Mouse (Mus musculus) intestine, postnatal 0 days (tissue): Measurements from ENCODE around the gene Magi1. TPM values are rescaled to one million over a fixed set of nuclear protein-coding genes. Genes with fewer than 3 reads are reported as not detected.

Source experiments
- ATAC-seq: fragments of 200-750 bp; cut with Nextera tagmentation; 2 replicates; pipeline ENCODE4 v1.8.0; 2017; ENCODE audit warnings: mild to moderate bottlenecking, moderate TSS enrichment, moderate library complexity
- H3K27ac ChIP-seq: fragments of 300-500 bp; sonication (generic); 2 replicates; pipeline ENCODE4 v1.5.1; 2014; ENCODE audit warnings: mild to moderate bottlenecking, low read depth, low read length, moderate library complexity
- H3K27me3 ChIP-seq: fragments of 300-500 bp; sonication (generic); replicated peaks from 2 replicates; pipeline ENCODE4 v1.6.1; 2014; ENCODE audit warnings: low read length, mixed read lengths; ENCODE audit not compliant: control insufficient read depth, insufficient read depth
- H3K36me3 ChIP-seq: fragments of 300-500 bp; sonication (generic); 2 replicates; pipeline ENCODE4 v1.6.1; 2014; ENCODE audit warnings: mild to moderate bottlenecking, moderate library complexity; ENCODE audit not compliant: control insufficient read depth, insufficient read depth
- H3K4me1 ChIP-seq: fragments of 300-500 bp; sonication (generic); replicated peaks from 2 replicates; pipeline ENCODE4 v1.6.1; 2014; ENCODE audit warnings: antibody characterized with exemption, low read length, mixed read lengths; ENCODE audit not compliant: control insufficient read depth, insufficient read depth
- H3K4me2 ChIP-seq: fragments of 300-500 bp; sonication (generic); replicated peaks from 2 replicates; pipeline ENCODE4 v1.6.1; 2014; ENCODE audit warnings: low read depth, mild to moderate bottlenecking, moderate library complexity
- H3K4me3 ChIP-seq: fragments of 300-500 bp; sonication (generic); 2 replicates; pipeline ENCODE4 v1.5.1; 2014; ENCODE audit warnings: low read depth, low read length
- H3K9ac ChIP-seq: fragments of 300-500 bp; sonication (generic); 2 replicates; pipeline ENCODE4 v1.6.1; 2014; ENCODE audit warnings: mild to moderate bottlenecking, low read depth, low read length
- H3K9me3 ChIP-seq: fragments of 300-500 bp; sonication (generic); 2 replicates; pipeline ENCODE4 v1.6.1; 2016; ENCODE audit warnings: mixed run types; ENCODE audit not compliant: control insufficient read depth
- CTCF ChIP-seq: sonication (generic); IDR thresholded peaks from 2 replicates; pipeline ENCODE4 v1.5.1; 2016; ENCODE audit warnings: low read depth, mild to moderate bottlenecking, control low read depth, antibody characterized with exemption, moderate library complexity
- WGBS: fragments of 180-500 bp; shearing (Covaris S2); extraction: QIAGEN DNeasy Blood & Tissue Kit; methylation state at CpG from one replicate; pipeline ENCODE4 v1.1.7; 2014; 5-methylcytosine and 5-hydroxymethylcytosine counted together
- polyA plus RNA-seq: library from polyadenylated mRNA; unstranded; fragments of >200 nt; fragmentation: Nextera tagmentation; extraction: Ambion mirVana; gene quantifications from 2 replicates; pipeline ENCODE4 v1.2.1, GENCODE M21; 2015

The Magi1 gene
- polyA plus RNA-seq, 1 experiment from 2014 or later: 4.2 TPM

DNA sequence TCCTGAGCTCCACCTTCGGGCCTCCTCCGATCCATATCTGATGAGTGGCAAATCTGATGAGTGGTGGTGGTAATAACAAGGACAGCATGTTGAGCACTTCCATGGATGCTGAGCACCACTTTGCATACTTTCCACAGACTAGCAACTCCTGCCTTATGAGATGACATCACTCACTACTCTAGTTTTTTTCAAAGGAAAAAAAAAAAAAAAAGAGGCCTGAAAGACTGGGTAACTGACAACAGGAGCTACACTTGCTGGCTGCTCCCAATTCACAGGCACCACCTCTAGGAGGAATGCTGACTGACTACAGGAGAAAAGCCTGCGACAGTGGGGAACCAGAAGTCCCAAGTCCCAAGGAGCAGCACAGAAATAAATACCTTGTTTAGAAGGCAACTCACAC lies 52.8 kb downstream of the Magi1 start:
- Histone ChIP-seq H3K27me3 (no peaks in the 10 kb centered on the region), H3K27ac (peak overlapping the region; percentile 64; the same call in 1 of the 2 replicates), H3K4me2 (peak overlapping the region; percentile 48), H3K4me1 (peaks cover 11% of the 10 kb centered on the region), H3K9me3 (no peaks in the 10 kb centered on the region), H3K4me3 (no peak overlapping the region), H3K9ac (no peak overlapping the region), H3K36me3 (no peaks in the 10 kb centered on the region)
- peak; percentile 42; the same call in 1 of the 2 replicates for ATAC-seq
- TF ChIP-seq CTCF: no peak
- 25% methylated on average over 3 of the region's 3 CpGs for WGBS

DNA sequence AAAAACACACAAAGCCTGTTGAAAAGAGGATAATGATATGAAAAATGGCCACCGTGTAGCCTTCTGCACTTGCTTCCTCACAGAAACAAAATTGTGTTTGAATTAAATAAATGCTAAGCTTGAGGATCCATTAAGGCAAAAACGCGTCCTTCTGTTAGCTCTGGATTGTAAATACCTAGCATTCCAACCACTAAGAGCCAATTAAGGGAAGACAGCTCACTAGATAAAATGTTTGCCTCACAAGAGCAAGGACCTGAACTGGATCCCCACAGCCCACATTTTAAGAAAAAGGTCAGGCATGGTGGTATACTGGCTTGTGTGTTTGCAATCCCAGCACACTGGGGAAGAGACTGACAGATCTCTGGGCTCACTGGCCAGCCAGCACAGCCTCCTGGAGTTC lies 53.6 kb downstream of the Magi1 start:
- 22% methylated on average over 3 of the region's 3 CpGs for WGBS
- H3K4me1 ChIP-seq: peaks cover 11% of the 10 kb centered on the region
- no peak for ATAC-seq

DNA sequence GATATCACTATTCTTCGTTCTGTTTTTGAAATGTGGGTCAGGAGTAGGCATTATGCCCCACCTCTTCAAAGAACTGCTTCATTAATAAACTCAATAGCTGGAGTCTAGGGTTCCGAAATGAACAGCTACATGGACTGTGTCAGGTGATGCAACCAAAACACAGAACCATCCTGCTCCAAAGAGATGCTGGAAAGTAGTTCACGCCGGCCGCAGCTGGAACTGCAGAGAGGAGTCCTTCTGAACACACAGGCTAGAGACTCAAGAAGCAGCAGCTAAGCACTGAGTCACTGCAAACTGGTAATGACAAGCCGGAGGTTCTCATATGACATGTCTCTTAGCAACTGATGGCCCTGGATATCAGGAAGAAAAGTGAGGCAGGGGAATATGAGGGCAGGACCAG lies 57.5 kb downstream of the Magi1 start:
- no peak for ATAC-seq
- H3K27me3 ChIP-seq: no peaks in the 10 kb centered on the region
- 56% methylated on average over 6 of the region's 6 CpGs for WGBS
- peaks cover 11% of the 10 kb centered on the region; the same call in 1 of the 2 replicates for H3K4me1 ChIP-seq
- no peak for TF ChIP-seq CTCF
- no peak overlapping the region for H3K9ac ChIP-seq
- no peaks in the 10 kb centered on the region for H3K9me3 ChIP-seq
- H3K4me2 ChIP-seq: no peak overlapping the region
- H3K27ac ChIP-seq: no peak overlapping the region
- H3K36me3 ChIP-seq: no peaks in the 10 kb centered on the region
- H3K4me3 ChIP-seq: no peak overlapping the region

More for the DNA sequence above, 53.6 kb downstream of the Magi1 start:
- H3K27me3 ChIP-seq: no peaks in the 10 kb centered on the region
- no peaks in the 10 kb centered on the region for H3K9me3 ChIP-seq
- no peak overlapping the region for H3K4me2 ChIP-seq
- H3K4me3 ChIP-seq: no peak overlapping the region
- H3K9ac ChIP-seq: no peak overlapping the region
- no peak overlapping the region for H3K27ac ChIP-seq
- no peaks in the 10 kb centered on the region for H3K36me3 ChIP-seq
- no peak for TF ChIP-seq CTCF

DNA sequence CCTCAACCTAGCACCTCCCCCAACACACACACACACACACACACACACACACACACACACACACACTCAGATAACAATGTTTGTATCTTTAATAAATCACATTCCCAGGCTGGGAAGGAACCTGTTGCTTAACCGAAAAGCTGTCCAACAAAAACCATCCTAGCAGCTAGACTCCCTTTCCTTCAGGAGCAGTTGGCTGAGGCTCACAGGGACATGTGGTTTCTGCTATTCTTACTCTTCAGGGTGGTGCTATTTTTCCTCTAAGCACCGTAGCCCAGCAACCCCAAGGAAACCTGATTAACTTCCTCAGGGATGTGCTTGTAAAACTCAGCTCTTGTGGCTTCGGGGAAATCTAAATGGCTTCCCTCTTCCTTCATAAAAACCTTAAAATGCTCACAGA lies 57.9 kb downstream of the Magi1 start:
- H3K4me2 ChIP-seq: no peak overlapping the region
- WGBS: 21% methylated on average over 3 of the region's 3 CpGs
- H3K27me3 ChIP-seq: no peaks in the 10 kb centered on the region
- H3K36me3 ChIP-seq: no peaks in the 10 kb centered on the region
- H3K9me3 ChIP-seq: no peaks in the 10 kb centered on the region
- no peak overlapping the region for H3K4me3 ChIP-seq
- no peak overlapping the region for H3K9ac ChIP-seq
- peaks cover 7% of the 10 kb centered on the region; the same call in 1 of the 2 replicates for H3K4me1 ChIP-seq
- no peak overlapping the region for H3K27ac ChIP-seq
- no peak for TF ChIP-seq CTCF
- no peak for ATAC-seq

DNA sequence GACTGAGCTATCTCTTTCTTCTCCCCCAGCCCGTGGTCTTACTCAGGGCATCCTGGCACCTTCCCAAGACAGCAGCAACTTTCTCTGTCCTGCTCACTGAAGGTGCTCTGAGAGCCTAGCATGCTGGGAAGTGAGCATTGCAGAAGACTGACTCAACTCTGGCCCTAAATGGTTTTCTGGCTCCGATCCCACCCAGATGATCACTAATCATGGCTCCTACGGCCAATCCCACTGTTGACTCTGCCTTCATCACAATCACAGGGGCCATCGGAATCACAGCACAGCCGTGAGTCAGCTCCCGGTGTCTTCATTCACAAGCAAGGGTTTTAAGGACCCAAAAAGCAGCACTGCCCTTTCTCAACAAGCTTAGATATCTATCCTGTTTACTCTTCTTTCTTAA lies 58.6 kb downstream of the Magi1 start:
- H3K9me3 ChIP-seq: no peaks in the 10 kb centered on the region
- no peaks in the 10 kb centered on the region for H3K27me3 ChIP-seq
- no peak overlapping the region for H3K9ac ChIP-seq
- no peak for ATAC-seq
- TF ChIP-seq CTCF: no peak
- H3K36me3 ChIP-seq: no peaks in the 10 kb centered on the region
- no peak overlapping the region for H3K4me3 ChIP-seq
- no peak overlapping the region for H3K4me2 ChIP-seq
- H3K27ac ChIP-seq: no peak overlapping the region
- 0 out of 2 replicates have a peak, but pooled peaks cover 2% of the 10 kb centered on the region for H3K4me1 ChIP-seq
- WGBS: 26% methylated on average over 6 of the region's 6 CpGs

DNA sequence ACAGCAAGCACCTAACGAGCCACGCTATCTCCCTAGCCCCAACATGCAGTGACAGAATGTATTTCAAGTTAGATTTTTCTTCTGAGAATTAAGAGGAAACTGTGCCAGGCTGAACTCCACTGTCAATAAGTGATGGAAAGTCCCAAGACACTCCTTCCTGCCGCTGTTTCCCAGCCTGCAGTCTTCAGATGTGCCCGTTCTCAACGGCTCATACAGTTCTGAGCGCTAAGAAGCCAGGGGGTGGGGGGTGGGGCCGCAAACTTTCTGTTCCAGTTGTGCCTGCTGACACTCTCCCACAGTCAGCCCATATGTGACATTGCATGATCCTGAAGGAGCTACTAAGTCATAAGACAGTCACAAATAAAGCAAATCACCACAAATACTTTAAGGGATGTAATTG lies 61.5 kb downstream of the Magi1 start:
- no peak overlapping the region for H3K27ac ChIP-seq
- WGBS: 58% methylated on average over 7 of the region's 7 CpGs

DNA sequence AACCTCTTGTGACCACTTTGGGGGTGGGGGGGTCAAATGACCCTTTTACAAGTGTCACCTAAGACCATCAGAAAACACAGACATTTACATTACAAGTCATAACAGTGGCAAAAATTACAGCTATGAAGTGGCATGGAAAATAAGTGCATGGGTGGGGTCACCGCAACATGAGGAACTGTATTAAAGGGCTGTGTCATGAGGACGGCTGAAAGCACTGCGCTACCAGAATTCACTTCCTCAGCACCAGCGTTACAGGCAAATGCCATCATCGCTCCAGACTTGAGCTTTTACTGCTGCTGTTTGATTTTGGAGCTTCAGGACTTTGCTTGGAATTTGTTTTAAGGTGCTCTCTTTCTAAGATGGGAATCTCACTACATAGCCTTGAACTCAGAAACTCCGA lies 62.0 kb downstream of the Magi1 start:
- Histone ChIP-seq H3K4me2 (no peak overlapping the region), H3K9ac (no peak overlapping the region), H3K27me3 (no peaks in the 10 kb centered on the region), H3K36me3 (no peaks in the 10 kb centered on the region), H3K27ac (no peak overlapping the region), H3K4me3 (no peak overlapping the region), H3K9me3 (no peaks in the 10 kb centered on the region), H3K4me1 (peaks cover 8% of the 10 kb centered on the region; the same call in 1 of the 2 replicates)
- TF ChIP-seq CTCF: no peak
- 78% methylated on average over 6 of the region's 6 CpGs for WGBS
- no peak for ATAC-seq

More for the DNA sequence above, 61.5 kb downstream of the Magi1 start:
- no peak overlapping the region for H3K9ac ChIP-seq
- ATAC-seq: no peak
- no peak overlapping the region for H3K4me2 ChIP-seq
- H3K36me3 ChIP-seq: no peaks in the 10 kb centered on the region
- no peaks in the 10 kb centered on the region for H3K9me3 ChIP-seq
- H3K27me3 ChIP-seq: no peaks in the 10 kb centered on the region
- no peak for TF ChIP-seq CTCF
- H3K4me3 ChIP-seq: no peak overlapping the region
- peaks cover 7% of the 10 kb centered on the region; the same call in 1 of the 2 replicates for H3K4me1 ChIP-seq
